Mouse (Mus musculus) kidney, postnatal 0 days (tissue): Measurements from ENCODE around the gene Rbbp4. TPM values are rescaled to one million over a fixed set of nuclear protein-coding genes. Genes with fewer than 3 reads are reported as not detected.

Experiments used
- ATAC-seq: fragments of 200-750 bp; cut with Nextera tagmentation; replicated peaks from 2 replicates; pipeline ENCODE4 v1.8.0; 2017; ENCODE audit warnings: low read depth, moderate number of reproducible peaks, moderate TSS enrichment, moderate library complexity; ENCODE audit not compliant: low FRiP score
- DNase-seq: peaks from one replicate; pipeline ENCODE4 v3.0.0-alpha.2; 2016; ENCODE audit warnings: low spot score
- H3K27ac ChIP-seq: fragments of 300-500 bp; sonication (generic); 2 replicates; pipeline ENCODE4 v1.5.1; 2014; ENCODE audit warnings: mild to moderate bottlenecking
- H3K27me3 ChIP-seq: fragments of 300-500 bp; sonication (generic); 2 replicates; pipeline ENCODE4 v1.6.1; 2014; ENCODE audit warnings: low read length, mixed read lengths; ENCODE audit not compliant: insufficient read depth
- H3K36me3 ChIP-seq: fragments of 300-500 bp; sonication (generic); 2 replicates; pipeline ENCODE4 v1.6.1; 2014; ENCODE audit warnings: low read length, mixed read lengths; ENCODE audit not compliant: insufficient read depth
- H3K4me1 ChIP-seq: fragments of 300-500 bp; sonication (generic); replicated peaks from 2 replicates; pipeline ENCODE4 v1.6.1; 2014; ENCODE audit warnings: antibody characterized with exemption, low read length, mixed read lengths; ENCODE audit not compliant: insufficient read depth
- H3K4me2 ChIP-seq: fragments of 300-500 bp; sonication (generic); 2 replicates; pipeline ENCODE4 v1.6.1; 2014; ENCODE audit warnings: mild to moderate bottlenecking, low read length, moderate library complexity, mixed read lengths
- H3K4me3 ChIP-seq: fragments of 300-500 bp; sonication (generic); replicated peaks from 2 replicates; pipeline ENCODE4 v1.5.1; 2014; ENCODE audit warnings: low read depth, low read length
- H3K9ac ChIP-seq: fragments of 300-500 bp; sonication (generic); 2 replicates; pipeline ENCODE4 v1.6.1; 2014; ENCODE audit warnings: low read depth, low read length
- H3K9me3 ChIP-seq: fragments of 300-500 bp; sonication (generic); replicated peaks from 2 replicates; pipeline ENCODE4 v1.6.1; 2016; ENCODE audit warnings: low read length, inconsistent platforms, mixed read lengths
- CTCF ChIP-seq: IDR thresholded peaks from 2 replicates; pipeline ENCODE4 v1.5.1; 2016; ENCODE audit warnings: antibody characterized with exemption, low read depth, mild to moderate bottlenecking, moderate library complexity
- WGBS: fragments of 180-500 bp; shearing (Covaris S2); extraction: QIAGEN DNeasy Blood & Tissue Kit; methylation state at CpG from one replicate; pipeline ENCODE4 v1.1.7; 2014; 5-methylcytosine and 5-hydroxymethylcytosine counted together
- polyA plus RNA-seq: library from polyadenylated mRNA; unstranded; fragments of >200 nt; fragmentation: Nextera tagmentation; extraction: Ambion mirVana; gene quantifications from 2 replicates; pipeline ENCODE4 v1.2.1, GENCODE M21; 2015

Gene Rbbp4
- polyA plus RNA-seq, 1 experiment from 2014 or later: 339 TPM

- Histone ChIP-seq H3K4me1 (no peaks in the 10 kb centered on the region), H3K27ac (no peak overlapping the region), H3K9ac (no peak overlapping the region), H3K4me2 (no peak overlapping the region), H3K4me3 (no peak overlapping the region), H3K9me3 (no peaks in the 10 kb centered on the region), H3K27me3 (no peaks in the 10 kb centered on the region), H3K36me3 (peaks cover 17% of the 10 kb centered on the region; the same call in 1 of the 2 replicates)
- WGBS: 51% methylated on average over 15 of the region's 15 CpGs
- no peak for TF ChIP-seq CTCF
- DNase-seq (peak; percentile 66), ATAC-seq (no peak)
Observed at GRCm38 (mm10) chr4:129357613-129358163, 22.5 kb upstream of the Rbbp4 start.

- Histone ChIP-seq H3K27me3 (no peaks in the 10 kb centered on the region), H3K4me2 (no peak overlapping the region), H3K27ac (no peak overlapping the region), H3K9ac (no peak overlapping the region), H3K9me3 (no peaks in the 10 kb centered on the region), H3K4me3 (no peak overlapping the region), H3K4me1 (no peaks in the 10 kb centered on the region), H3K36me3 (0 out of 2 replicates have a peak, but pooled peaks cover 5% of the 10 kb centered on the region)
- TF ChIP-seq CTCF: no peak
- ATAC-seq (no peak), DNase-seq (no peak)
- WGBS: 69% methylated on average over 15 of the region's 15 CpGs
Observed at GRCm38 (mm10) chr4:129354236-129354635, 19.1 kb upstream of the Rbbp4 start.

GRCm38 (mm10) chr4:129353176-129353575, 18.0 kb upstream of the Rbbp4 start:
- no peaks in the 10 kb centered on the region for H3K9me3 ChIP-seq
- no peak overlapping the region for H3K27ac ChIP-seq
- H3K4me3 ChIP-seq: no peak overlapping the region
- H3K36me3 ChIP-seq: 0 out of 2 replicates have a peak, but pooled peaks cover 5% of the 10 kb centered on the region
- no peak overlapping the region for H3K9ac ChIP-seq
- H3K4me2 ChIP-seq: no peak overlapping the region
- no peaks in the 10 kb centered on the region for H3K4me1 ChIP-seq
- TF ChIP-seq CTCF: no peak
- H3K27me3 ChIP-seq: no peaks in the 10 kb centered on the region
- ATAC-seq (no peak), DNase-seq (no peak)
- WGBS: 87% methylated on average over 12 of the region's 12 CpGs

GRCm38 (mm10) chr4:129351111-129351510, 15.9 kb upstream of the Rbbp4 start:
- Histone ChIP-seq H3K4me1 (no peaks in the 10 kb centered on the region), H3K9ac (no peak overlapping the region), H3K4me3 (no peak overlapping the region), H3K27ac (no peak overlapping the region), H3K4me2 (no peak overlapping the region), H3K27me3 (no peaks in the 10 kb centered on the region), H3K9me3 (no peaks in the 10 kb centered on the region), H3K36me3 (0 out of 2 replicates have a peak, but pooled peaks cover 2% of the 10 kb centered on the region)
- TF ChIP-seq CTCF: no peak
- WGBS: 70% methylated on average over 6 of the region's 6 CpGs
- DNase-seq (no peak), ATAC-seq (no peak)

GRCm38 (mm10) chr4:129350644-129351043, 15.5 kb upstream of the Rbbp4 start:
- peak; percentile 89 for DNase-seq
- peak; percentile 94 for TF ChIP-seq CTCF
- H3K9me3 ChIP-seq: no peaks in the 10 kb centered on the region
- H3K9ac ChIP-seq: no peak overlapping the region
- no peaks in the 10 kb centered on the region for H3K36me3 ChIP-seq
- WGBS: 9% methylated on average over 1 of the region's 1 CpGs
- no peaks in the 10 kb centered on the region for H3K4me1 ChIP-seq
- peak; percentile 74 for ATAC-seq
- H3K27me3 ChIP-seq: no peaks in the 10 kb centered on the region
- no peak overlapping the region for H3K4me3 ChIP-seq
- H3K27ac ChIP-seq: no peak overlapping the region
- no peak overlapping the region for H3K4me2 ChIP-seq

- no peak for TF ChIP-seq CTCF
- Histone ChIP-seq H3K4me3 (no peak overlapping the region), H3K9ac (no peak overlapping the region), H3K27ac (no peak overlapping the region), H3K36me3 (peaks cover 8% of the 10 kb centered on the region; the same call in 1 of the 2 replicates), H3K4me1 (no peaks in the 10 kb centered on the region), H3K27me3 (no peaks in the 10 kb centered on the region), H3K4me2 (no peak overlapping the region), H3K9me3 (no peaks in the 10 kb centered on the region)
- no peak for DNase-seq
- no peak for ATAC-seq
- WGBS: 49% methylated on average over 15 of the region's 15 CpGs
Observed at GRCm38 (mm10) chr4:129346481-129347154, 11.4 kb upstream of the Rbbp4 start.
